Mouse (Mus musculus) midbrain, embryonic 14.5 days (tissue): ENCODE results near the gene Nrgn. TPM values are rescaled to one million over a fixed set of nuclear protein-coding genes. Genes with fewer than 3 reads are reported as not detected.
A peak's percentile ranks its signal among the peaks of the same experiment; 100 is the strongest.

Source experiments
- ATAC-seq: fragments of 200-750 bp; cut with Nextera tagmentation; 2 replicates; pipeline ENCODE4 v1.8.0; 2017; ENCODE audit warnings: moderate number of reproducible peaks, moderate library complexity; ENCODE audit not compliant: low FRiP score, low TSS enrichment
- DNase-seq: peaks from one replicate; pipeline ENCODE4 v3.0.0-alpha.2; 2015
- H3K27ac ChIP-seq: fragments of 300-500 bp; sonication (generic); replicated peaks from 2 replicates; pipeline ENCODE4 v1.5.1; 2014; ENCODE audit warnings: mild to moderate bottlenecking, low read depth, low read length, moderate library complexity
- H3K27me3 ChIP-seq: fragments of 300-500 bp; sonication (generic); 2 replicates; pipeline ENCODE4 v1.6.1; 2014; ENCODE audit warnings: low read length, control low read depth, mixed read lengths; ENCODE audit not compliant: control insufficient read depth, insufficient read depth
- H3K36me3 ChIP-seq: fragments of 300-500 bp; sonication (generic); 2 replicates; pipeline ENCODE4 v1.6.1; 2014; ENCODE audit warnings: low read length, control low read depth; ENCODE audit not compliant: control insufficient read depth, insufficient read depth
- H3K4me1 ChIP-seq: fragments of 300-500 bp; sonication (generic); 2 replicates; pipeline ENCODE4 v1.6.1; 2014; ENCODE audit warnings: mild to moderate bottlenecking, antibody characterized with exemption, low read length, control low read depth; ENCODE audit not compliant: control insufficient read depth, insufficient read depth
- H3K4me2 ChIP-seq: fragments of 300-500 bp; sonication (generic); 2 replicates; pipeline ENCODE4 v1.6.1; 2014; ENCODE audit warnings: mild to moderate bottlenecking, low read length, moderate library complexity
- H3K4me3 ChIP-seq: fragments of 300-500 bp; sonication (generic); replicated peaks from 2 replicates; pipeline ENCODE4 v1.5.1; 2014; ENCODE audit warnings: low read depth, low read length
- H3K9ac ChIP-seq: fragments of 300-500 bp; sonication (generic); replicated peaks from 2 replicates; pipeline ENCODE4 v1.6.1; 2014; ENCODE audit warnings: mild to moderate bottlenecking, low read length, moderate library complexity
- H3K9me3 ChIP-seq: fragments of 300-500 bp; sonication (generic); 2 replicates; pipeline ENCODE4 v1.6.1; 2016; ENCODE audit warnings: low read length, control low read depth, mixed read lengths; ENCODE audit not compliant: control insufficient read depth
- WGBS: fragments of 180-500 bp; shearing (Covaris S2); extraction: QIAGEN DNeasy Blood & Tissue Kit; methylation state at CpG from one replicate; pipeline ENCODE4 v1.1.7; 2014; 5-methylcytosine and 5-hydroxymethylcytosine counted together
- polyA plus RNA-seq: library from polyadenylated mRNA; unstranded; fragments of >200 nt; fragmentation: Nextera tagmentation; extraction: Ambion mirVana; gene quantifications from 2 replicates; pipeline ENCODE4 v1.2.1, GENCODE M21; 2014

The Nrgn gene
- polyA plus RNA-seq = 4.0 and 5.5 TPM in 2 replicates

DNA sequence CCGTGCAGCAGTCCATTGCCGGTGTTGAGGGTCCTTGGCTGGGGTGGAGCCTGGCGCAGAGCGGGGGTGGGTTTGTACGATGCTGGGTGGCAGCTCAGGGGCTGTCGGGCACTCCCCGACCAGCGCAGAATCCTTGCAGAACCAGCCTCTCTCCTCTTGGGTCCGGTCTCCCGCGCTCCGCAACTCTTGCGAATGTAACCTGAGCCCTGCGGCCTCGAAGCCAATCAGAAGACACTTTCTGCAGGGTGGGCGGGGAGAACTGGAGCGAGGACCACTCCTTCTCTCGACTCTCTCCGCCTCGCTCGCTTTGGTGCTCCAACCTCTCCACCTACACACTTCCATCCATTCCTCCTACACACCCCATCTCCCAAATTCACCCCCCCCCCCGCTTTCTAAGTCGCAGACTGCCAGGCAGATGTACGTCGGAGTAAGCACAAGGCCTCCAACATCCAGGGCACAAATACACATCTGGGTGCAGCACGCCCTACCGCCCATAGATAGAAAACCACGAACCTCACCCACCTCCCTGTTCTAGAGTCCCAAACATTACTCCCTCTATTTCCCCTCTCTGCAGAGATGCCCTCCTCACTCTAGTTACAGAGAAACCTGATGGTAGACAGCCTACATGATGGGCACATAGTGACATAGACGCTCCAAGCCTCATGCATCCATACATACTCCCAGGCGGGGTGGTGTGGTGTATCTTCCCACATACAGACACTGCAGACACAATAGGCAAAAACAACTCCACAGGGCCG is at the start of gene Nrgn:
Gene Nrgn, minus strand, starts transcription at position 369 of the 758 bp plus-strand sequence.
- peak within 1 kb of the TSS; percentile 87 for H3K4me2 ChIP-seq
- ATAC-seq = peak; percentile 85
- peaks cover 42% of the 10 kb centered on the region for H3K27me3 ChIP-seq
- peak; percentile 87 for DNase-seq
- WGBS = 4% methylated on average over 31 of the region's 31 CpGs
- peak within 1 kb of the TSS; percentile 37; the same call in 1 of the 2 replicates for H3K9ac ChIP-seq
- H3K4me3 ChIP-seq = peak within 1 kb of the TSS; percentile 40
- H3K4me1 ChIP-seq = peaks cover 8% of the 10 kb centered on the region; the same call in 1 of the 2 replicates
- H3K36me3 ChIP-seq = no peaks in the 10 kb centered on the region
- H3K27ac ChIP-seq = no peak within 1 kb of the TSS
- no peaks in the 10 kb centered on the region for H3K9me3 ChIP-seq

DNA sequence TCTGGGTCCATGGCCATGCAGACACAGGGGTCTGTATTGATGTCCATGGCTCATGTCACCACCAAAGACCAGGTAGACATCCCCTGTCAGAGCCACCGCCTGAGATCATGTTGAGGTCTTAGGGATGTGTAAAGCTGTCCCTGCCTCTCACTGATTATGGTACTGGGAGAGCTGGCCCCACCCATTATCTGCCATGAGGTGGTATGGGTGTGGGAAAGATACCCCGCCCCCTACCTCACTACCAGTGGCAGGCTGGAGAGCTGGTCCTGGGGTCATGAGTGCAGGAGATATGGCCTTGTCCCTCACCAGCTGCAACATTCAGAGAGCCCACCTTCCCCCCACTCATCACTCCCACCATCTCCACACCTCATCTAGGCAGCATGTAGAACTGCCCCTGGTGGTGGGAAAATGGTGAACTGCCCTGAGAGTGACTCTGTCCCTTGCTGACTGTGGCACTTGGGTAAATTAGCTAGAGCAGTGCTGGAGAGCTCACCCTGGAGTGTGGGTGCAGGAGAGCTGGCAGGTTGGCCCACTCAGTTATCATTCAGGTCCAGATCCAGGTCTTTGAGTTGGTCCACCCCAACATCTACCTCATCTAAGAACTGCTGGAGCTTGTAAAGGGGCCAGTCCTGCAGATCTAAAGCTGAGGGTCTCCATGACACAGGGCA is 48.0 kb upstream of the Nrgn start:
- H3K9ac ChIP-seq = no peak overlapping the region
- H3K27me3 ChIP-seq = no peaks in the 10 kb centered on the region
- no peak overlapping the region for H3K4me3 ChIP-seq
- 91% methylated on average over 2 of the region's 2 CpGs for whole genome bisulfite sequencing
- H3K27ac ChIP-seq = no peak overlapping the region
- H3K36me3 ChIP-seq = no peaks in the 10 kb centered on the region
- no peak overlapping the region for H3K4me2 ChIP-seq
- ATAC-seq = no peak
- no peaks in the 10 kb centered on the region for H3K9me3 ChIP-seq
- DNase-seq = no peak
- H3K4me1 ChIP-seq = no peaks in the 10 kb centered on the region

GRCm38 (mm10) chr9:37598637-37599036 is 45.9 kb upstream of the Nrgn start:
- no peak overlapping the region for H3K9ac ChIP-seq
- H3K27ac ChIP-seq = no peak overlapping the region
- ATAC-seq (no peak), DNase-seq (no peak)
- no peaks in the 10 kb centered on the region for H3K36me3 ChIP-seq
- H3K9me3 ChIP-seq = no peaks in the 10 kb centered on the region
- H3K4me2 ChIP-seq = no peak overlapping the region
- 89% methylated on average over 2 of the region's 2 CpGs for whole genome bisulfite sequencing
- H3K4me3 ChIP-seq = no peak overlapping the region
- H3K4me1 ChIP-seq = no peaks in the 10 kb centered on the region
- no peaks in the 10 kb centered on the region for H3K27me3 ChIP-seq

- Histone ChIP-seq H3K4me2 (no peak overlapping the region), H3K4me1 (no peaks in the 10 kb centered on the region), H3K27me3 (no peaks in the 10 kb centered on the region), H3K9ac (no peak overlapping the region), H3K27ac (no peak overlapping the region), H3K36me3 (no peaks in the 10 kb centered on the region), H3K9me3 (no peaks in the 10 kb centered on the region), H3K4me3 (no peak overlapping the region)
- WGBS = 89% methylated on average over 1 of the region's 1 CpGs
- DNase-seq (no peak), ATAC-seq (no peak)
Measured at GRCm38 (mm10) chr9:37595570-37595969, 42.9 kb upstream of the Nrgn start.

- no peak overlapping the region for H3K4me2 ChIP-seq
- 91% methylated on average over 3 of the region's 3 CpGs for WGBS
Measured at GRCm38 (mm10) chr9:37593690-37594089, 41.0 kb upstream of the Nrgn start.

DNA sequence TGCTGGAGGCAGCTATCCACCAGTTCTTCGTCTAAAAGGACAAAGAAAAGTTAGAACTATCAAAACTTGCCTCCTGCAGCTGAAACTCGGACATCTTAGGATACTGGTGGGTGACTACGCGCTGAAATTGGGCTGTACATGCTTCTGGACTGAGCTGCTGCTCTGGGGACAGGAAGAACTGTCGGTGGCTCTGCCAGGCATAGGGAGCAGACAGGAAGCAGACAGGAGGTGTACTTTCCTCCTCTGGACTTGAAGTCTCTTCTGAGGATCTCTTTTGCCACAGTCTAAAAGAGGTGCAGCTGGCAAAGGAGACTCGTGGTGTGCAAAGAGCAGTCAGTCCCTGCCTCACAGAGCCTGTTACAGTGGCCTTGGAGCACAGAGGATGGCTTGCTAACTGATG is 39.9 kb upstream of the Nrgn start:
- DNase-seq = no peak
- Histone ChIP-seq H3K4me2 (no peak overlapping the region), H3K27me3 (no peaks in the 10 kb centered on the region), H3K4me1 (no peaks in the 10 kb centered on the region), H3K4me3 (no peak overlapping the region), H3K27ac (no peak overlapping the region), H3K36me3 (no peaks in the 10 kb centered on the region), H3K9me3 (no peaks in the 10 kb centered on the region), H3K9ac (no peak overlapping the region)
- no peak for ATAC-seq
- WGBS = 59% methylated on average over 6 of the region's 6 CpGs

More at GRCm38 (mm10) chr9:37593690-37594089, 41.0 kb upstream of the Nrgn start:
- no peaks in the 10 kb centered on the region for H3K4me1 ChIP-seq
- H3K27ac ChIP-seq = no peak overlapping the region
- DNase-seq (no peak), ATAC-seq (no peak)
- H3K27me3 ChIP-seq = no peaks in the 10 kb centered on the region
- H3K4me3 ChIP-seq = no peak overlapping the region
- H3K9me3 ChIP-seq = no peaks in the 10 kb centered on the region
- H3K36me3 ChIP-seq = no peaks in the 10 kb centered on the region
- no peak overlapping the region for H3K9ac ChIP-seq

DNA sequence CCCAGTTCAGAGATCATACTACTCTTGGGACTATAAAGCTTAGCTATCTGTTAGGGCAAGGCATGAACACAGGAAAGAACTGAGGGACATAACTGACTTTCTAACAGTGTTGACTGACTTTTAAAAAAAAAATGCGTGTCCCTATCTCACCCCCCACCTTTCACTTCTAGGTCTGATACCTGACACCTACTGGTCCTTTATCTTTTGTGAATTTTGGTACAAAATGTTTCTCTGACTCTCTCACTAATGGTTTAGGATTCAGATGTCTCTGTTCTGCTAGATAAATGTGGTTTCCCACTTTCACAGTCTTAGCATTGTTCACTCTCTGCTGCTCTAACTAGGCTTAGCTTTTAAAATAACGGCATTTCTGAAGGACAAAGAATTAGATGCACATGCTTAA is 39.3 kb upstream of the Nrgn start:
- no peaks in the 10 kb centered on the region for H3K36me3 ChIP-seq
- no peaks in the 10 kb centered on the region for H3K4me1 ChIP-seq
- no peak overlapping the region for H3K4me2 ChIP-seq
- WGBS = 79% methylated on average over 2 of the region's 2 CpGs
- H3K27me3 ChIP-seq = no peaks in the 10 kb centered on the region
- H3K9ac ChIP-seq = no peak overlapping the region
- H3K4me3 ChIP-seq = no peak overlapping the region
- no peak overlapping the region for H3K27ac ChIP-seq
- ATAC-seq (no peak), DNase-seq (no peak)
- H3K9me3 ChIP-seq = no peaks in the 10 kb centered on the region

DNA sequence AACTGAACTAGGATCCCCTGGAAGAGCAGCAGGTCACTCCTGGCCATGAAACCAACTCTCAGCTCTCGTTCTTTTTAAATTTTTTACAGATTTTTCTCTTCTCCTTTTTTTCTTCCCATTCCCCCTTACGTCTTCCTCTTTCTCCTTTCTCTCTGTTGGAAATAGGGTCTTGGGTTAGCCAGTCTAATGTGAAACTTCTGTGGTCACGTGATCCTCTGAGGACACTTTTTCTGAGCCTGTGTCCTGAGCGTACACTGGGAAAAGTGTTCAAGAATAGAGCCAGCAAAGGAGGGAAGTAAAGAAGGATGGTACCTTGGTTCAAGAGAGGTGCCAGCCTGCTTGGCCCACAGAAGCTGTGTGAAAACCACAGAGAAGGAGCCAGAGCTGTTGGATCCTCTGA is 37.7 kb upstream of the Nrgn start:
- H3K9me3 ChIP-seq = no peaks in the 10 kb centered on the region
- H3K27me3 ChIP-seq = no peaks in the 10 kb centered on the region
- no peak overlapping the region for H3K9ac ChIP-seq
- no peaks in the 10 kb centered on the region for H3K36me3 ChIP-seq
- DNase-seq (no peak), ATAC-seq (no peak)
- H3K4me2 ChIP-seq = no peak overlapping the region
- no peak overlapping the region for H3K4me3 ChIP-seq
- H3K4me1 ChIP-seq = no peaks in the 10 kb centered on the region
- 89% methylated on average over 4 of the region's 4 CpGs for WGBS
- no peak overlapping the region for H3K27ac ChIP-seq

DNA sequence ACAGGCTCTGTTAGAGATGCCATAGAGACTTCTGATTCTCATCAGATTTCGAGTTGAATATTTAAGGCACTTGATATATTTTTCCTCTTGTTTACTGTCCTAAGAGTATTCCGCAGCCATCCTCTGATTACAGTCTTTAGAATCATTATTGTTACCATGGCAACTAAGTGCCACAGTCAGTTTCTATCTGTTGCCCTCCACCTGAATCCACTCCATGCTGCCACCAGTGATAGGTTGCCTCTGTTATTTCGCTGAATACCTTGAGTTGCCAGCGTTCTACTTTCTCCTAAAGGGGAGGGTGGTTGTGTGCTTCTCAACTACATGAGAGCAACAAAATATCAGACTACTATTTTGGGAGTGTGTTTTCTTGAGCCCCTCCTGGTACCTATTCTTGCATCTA is 34.0 kb upstream of the Nrgn start:
- no peaks in the 10 kb centered on the region for H3K4me1 ChIP-seq
- H3K9me3 ChIP-seq = no peaks in the 10 kb centered on the region
- H3K4me3 ChIP-seq = no peak overlapping the region
- no peaks in the 10 kb centered on the region for H3K36me3 ChIP-seq
- no peak overlapping the region for H3K4me2 ChIP-seq
- ATAC-seq = no peak
- no peak for DNase-seq
- WGBS = 85% methylated on average over 4 of the region's 4 CpGs
- no peak overlapping the region for H3K9ac ChIP-seq
- H3K27me3 ChIP-seq = no peaks in the 10 kb centered on the region
- H3K27ac ChIP-seq = no peak overlapping the region
